Mouse (Mus musculus): ENCODE measurements around the gene 1700056E22Rik.

GRCm38 (mm10) chr1:184041778-184042573 lies 7.9 kb upstream of the 1700056E22Rik start:
- TF ChIP-seq CTCF (IDR thresholded peaks at IDR 0.05; ENCODE audit: low read depth, low read length): no peak
- TF ChIP-seq EP300 (IDR thresholded peaks at IDR 0.05; ENCODE audit: insufficient read depth, low read depth, low read length): no peak
- no peak for TF ChIP-seq POLR2A (IDR thresholded peaks at IDR 0.05; ENCODE audit: insufficient read depth, low read length)

Measured in ES-Bruce4 (cell line).